Mouse (Mus musculus): ENCODE results near the gene Ets1.

Ets1 gene

DNA sequence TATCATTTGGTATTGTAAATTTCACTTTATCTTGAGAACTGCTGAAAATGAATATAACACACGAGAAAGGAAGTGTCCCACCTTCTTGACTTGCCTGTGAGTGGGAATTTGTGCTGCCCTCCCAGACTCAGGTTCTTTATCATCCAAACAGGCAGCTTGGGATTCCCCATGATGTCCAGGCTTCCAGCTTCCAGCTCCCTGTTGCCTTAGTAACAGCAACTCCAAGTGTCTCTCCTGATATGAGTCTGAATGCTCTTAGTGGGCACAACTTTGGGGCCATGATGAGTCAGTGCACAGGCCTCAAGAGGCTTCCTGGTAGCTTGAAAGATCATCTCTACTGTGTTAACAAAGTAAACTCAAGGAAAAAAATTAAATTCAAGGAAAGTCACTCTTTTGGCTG, 142.8 kb downstream of the Ets1 start:
- DNase-seq, result no peak

DNA sequence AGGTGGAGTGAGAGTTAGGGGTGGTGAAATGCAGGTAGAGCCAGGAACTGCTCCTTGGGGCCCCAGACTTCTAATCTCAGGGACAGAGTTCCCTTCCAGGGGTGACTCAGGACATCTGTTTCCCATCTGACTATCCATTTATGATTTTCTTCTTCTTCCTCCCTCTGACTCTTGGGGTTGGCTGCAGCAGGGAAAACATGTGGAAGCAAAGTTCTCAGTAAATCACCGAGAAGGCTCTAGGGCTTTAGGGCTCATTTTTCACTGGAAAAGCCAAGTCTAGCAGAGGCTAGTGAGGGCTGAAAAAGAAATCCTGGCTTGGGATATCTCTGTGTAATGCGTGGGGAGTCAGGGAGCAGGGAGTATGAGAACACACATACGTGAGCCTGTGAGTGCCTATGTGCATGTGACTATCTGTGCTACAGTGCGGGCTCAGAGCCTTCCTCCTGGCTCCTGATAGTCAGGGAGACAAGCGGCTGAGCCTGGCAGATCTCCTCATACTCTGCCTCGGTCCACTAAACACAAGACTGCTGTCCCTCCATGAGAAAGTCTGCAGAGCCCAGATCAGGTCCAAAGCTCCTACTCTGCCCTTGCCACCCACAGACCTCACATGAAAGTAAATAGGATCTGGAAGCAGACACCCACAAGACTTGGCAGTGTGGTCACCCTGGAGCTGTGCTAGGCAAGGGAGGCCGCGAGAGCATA, 146.5 kb downstream of the Ets1 start:
- DNase-seq, result no peak

DNA sequence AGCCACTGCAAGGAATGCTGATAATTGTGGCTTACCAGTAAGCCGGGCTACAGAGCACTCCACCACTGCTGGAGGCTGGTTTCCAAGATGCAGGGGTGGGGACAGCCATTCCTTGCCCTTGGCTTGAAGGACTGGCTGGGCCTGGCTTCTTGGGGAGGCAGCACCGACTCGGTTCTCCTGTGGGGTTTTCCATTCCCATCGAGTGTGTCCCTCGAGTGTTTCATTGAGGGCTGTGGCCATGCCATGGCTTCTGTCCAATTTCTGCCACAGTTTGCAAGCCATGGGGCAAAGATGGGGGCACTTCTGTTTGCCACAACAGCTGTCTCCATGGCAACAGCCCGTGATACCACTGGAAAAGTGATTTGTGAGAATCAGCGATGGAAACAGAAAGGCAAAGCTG, 151.1 kb downstream of the Ets1 start:
- DNase-seq, result no peak

DNA sequence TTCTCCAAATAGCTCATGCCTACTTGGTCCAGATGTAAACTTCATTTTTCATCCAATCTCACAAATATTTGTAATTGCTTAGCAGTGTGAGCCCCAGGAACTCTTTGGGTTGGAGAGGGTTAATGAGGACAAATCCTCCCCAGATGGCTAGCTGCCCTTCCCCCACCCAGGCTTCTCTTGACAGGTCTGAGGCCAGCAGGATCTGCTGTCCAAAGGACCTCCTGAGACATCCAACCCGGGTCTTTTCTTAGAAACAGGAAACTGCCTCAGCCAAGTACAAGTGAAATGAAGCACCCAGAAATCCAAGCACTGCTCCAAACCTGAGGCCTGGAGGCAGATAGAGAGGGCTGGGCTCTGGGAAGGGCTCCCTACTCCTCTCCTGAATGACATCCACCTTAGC, 151.6 kb downstream of the Ets1 start:
- DNase-seq, result peak; percentile 52

DNA sequence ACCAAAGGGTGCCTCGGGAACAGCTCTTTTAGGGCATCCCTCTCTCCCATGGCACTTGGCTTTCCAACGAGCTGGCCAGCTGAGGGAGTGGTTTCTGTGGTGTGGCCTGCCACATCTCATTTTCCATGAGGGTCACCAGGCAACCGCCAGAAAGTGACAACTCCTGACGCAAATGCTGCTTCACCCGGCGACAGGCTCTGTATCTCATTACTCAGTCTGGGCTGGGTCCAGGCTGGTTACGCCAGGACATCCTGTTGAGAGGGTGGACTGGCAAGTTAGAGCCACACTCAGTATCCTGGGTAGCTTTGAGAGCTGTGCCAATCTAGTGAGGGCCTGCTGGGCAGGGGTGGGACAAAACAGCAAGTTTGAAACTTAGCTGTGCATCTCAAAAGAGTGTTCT, 153.3 kb downstream of the Ets1 start:
- DNase-seq, result peak; percentile 25

DNA sequence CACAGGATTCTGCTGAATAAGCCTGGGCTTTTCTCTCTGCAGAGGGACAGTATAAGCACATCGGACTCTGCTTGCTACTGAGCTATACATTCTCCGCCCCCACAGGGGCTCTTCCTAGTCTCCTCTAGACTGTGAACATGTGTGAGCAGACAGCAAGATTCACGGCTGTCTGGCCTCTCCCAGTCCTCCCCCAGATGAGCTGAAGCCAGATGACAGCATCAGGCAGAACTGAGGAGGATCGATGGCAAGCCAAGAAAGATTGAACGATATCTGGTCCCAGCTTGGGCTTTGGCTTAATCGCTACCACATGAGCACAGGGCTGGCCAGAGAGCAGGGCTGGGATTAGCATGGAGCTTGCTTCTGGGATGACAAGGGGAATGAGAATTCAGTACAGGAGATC, 155.7 kb downstream of the Ets1 start:
- DNase-seq, result no peak

DNA sequence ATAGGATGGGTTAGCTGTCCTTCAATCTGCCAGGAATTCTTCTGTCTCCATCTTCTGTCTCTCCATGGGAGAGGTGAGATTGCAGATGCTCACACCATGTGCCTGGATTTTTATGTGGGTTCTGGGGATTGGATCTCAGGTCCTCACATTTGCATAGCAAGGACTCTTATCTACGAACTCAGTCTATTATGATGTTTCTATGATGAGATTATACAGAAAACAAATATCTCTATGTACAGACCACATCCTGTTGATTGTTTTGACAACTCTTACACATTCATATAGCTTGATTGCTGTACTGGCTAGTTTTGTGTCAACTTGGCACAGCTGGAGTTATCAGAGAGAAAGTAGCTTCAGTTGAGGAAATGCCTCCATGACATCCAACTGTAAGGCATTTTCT, 162.2 kb downstream of the Ets1 start:
- no peak for DNase-seq

DNA sequence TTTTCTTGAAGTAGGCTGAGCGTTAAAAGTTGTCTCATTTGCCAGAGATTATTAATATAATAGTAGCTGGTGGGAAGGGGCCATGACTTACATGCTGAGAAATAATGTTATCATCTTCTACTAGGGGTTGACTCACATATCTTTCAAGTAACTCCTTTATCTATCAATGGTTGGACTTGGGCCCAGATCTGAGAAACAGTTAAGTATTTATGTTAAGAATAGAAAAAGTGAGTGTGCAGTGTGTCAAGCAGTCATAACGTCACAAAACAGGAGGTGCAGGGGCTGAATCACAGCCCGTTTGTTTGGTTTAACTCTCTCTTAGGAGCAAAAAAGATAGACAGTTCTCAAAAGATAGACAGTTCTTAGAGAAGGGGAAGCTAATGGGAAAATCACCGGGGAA, 170.1 kb downstream of the Ets1 start:
- no peak for DNase-seq
